Mouse (Mus musculus) liver, embryonic 16.5 days (tissue): Measurements from ENCODE around the gene Max. TPM values are rescaled to one million over a fixed set of nuclear protein-coding genes. Genes with fewer than 3 reads are reported as not detected.

Experiments
- ATAC-seq: fragments of 200-750 bp; cut with Nextera tagmentation; 2 replicates; pipeline ENCODE4 v1.8.0; 2017; ENCODE audit warnings: low read depth, mild to moderate bottlenecking, moderate number of reproducible peaks, moderate library complexity
- H3K27ac ChIP-seq: fragments of 300-500 bp; sonication (generic); 2 replicates; pipeline ENCODE4 v1.5.1; 2014; ENCODE audit warnings: mild to moderate bottlenecking, low read length
- H3K27me3 ChIP-seq: fragments of 300-500 bp; sonication (generic); 2 replicates; pipeline ENCODE4 v1.6.1; 2014; ENCODE audit warnings: low read depth, low read length, mixed read lengths; ENCODE audit not compliant: control insufficient read depth, insufficient read depth
- H3K36me3 ChIP-seq: fragments of 300-500 bp; sonication (generic); 2 replicates; pipeline ENCODE4 v1.6.1; 2014; ENCODE audit warnings: mild to moderate bottlenecking; ENCODE audit not compliant: control insufficient read depth, insufficient read depth
- H3K4me1 ChIP-seq: fragments of 300-500 bp; sonication (generic); 2 replicates; pipeline ENCODE4 v1.6.1; 2014; ENCODE audit warnings: low read depth, low read length, mixed read lengths; ENCODE audit not compliant: control insufficient read depth
- H3K4me2 ChIP-seq: fragments of 300-500 bp; sonication (generic); 2 replicates; pipeline ENCODE4 v1.6.1; 2014; ENCODE audit warnings: low read depth, low read length, mixed read lengths
- H3K4me3 ChIP-seq: fragments of 300-500 bp; sonication (generic); 2 replicates; pipeline ENCODE4 v1.5.1; 2014; ENCODE audit warnings: low read depth, mild to moderate bottlenecking, low read length
- H3K9ac ChIP-seq: fragments of 300-500 bp; sonication (generic); 2 replicates; pipeline ENCODE4 v1.6.1; 2014; ENCODE audit warnings: low read depth, low read length
- H3K9me3 ChIP-seq: fragments of 300-500 bp; sonication (generic); replicated peaks from 2 replicates; pipeline ENCODE4 v1.6.1; 2016; ENCODE audit warnings: low read length; ENCODE audit not compliant: control insufficient read depth
- WGBS: fragments of 180-500 bp; shearing (Covaris S2); extraction: QIAGEN DNeasy Blood & Tissue Kit; methylation state at CpG from one replicate; pipeline ENCODE4 v1.1.7; 2014; ENCODE audit not compliant: insufficient replicate concordance; 5-methylcytosine and 5-hydroxymethylcytosine counted together
- polyA plus RNA-seq: library from polyadenylated mRNA; unstranded; fragments of >200 nt; fragmentation: Nextera tagmentation; extraction: Ambion mirVana; gene quantifications from 2 replicates; pipeline ENCODE4 v1.2.1, GENCODE M21; 2015

The Max gene
- polyA plus RNA-seq, 1 experiment from 2014 or later: 7.6 TPM

GRCm38 (mm10) chr12:76889404-76890184 is 72.4 kb downstream of the Max start:
- 75% methylated on average over 11 of the region's 11 CpGs for WGBS
- no peaks in the 10 kb centered on the region for H3K27me3 ChIP-seq
- no peak overlapping the region for H3K4me2 ChIP-seq
- no peaks in the 10 kb centered on the region for H3K36me3 ChIP-seq
- H3K4me3 ChIP-seq: no peak overlapping the region
- H3K4me1 ChIP-seq: peaks cover 2% of the 10 kb centered on the region
- H3K9me3 ChIP-seq: no peaks in the 10 kb centered on the region
- no peak overlapping the region for H3K9ac ChIP-seq
- no peak overlapping the region for H3K27ac ChIP-seq
- no peak for ATAC-seq

GRCm38 (mm10) chr12:76887941-76888340 is 74.1 kb downstream of the Max start:
- Histone ChIP-seq H3K4me3 (no peak overlapping the region), H3K27me3 (no peaks in the 10 kb centered on the region), H3K4me2 (no peak overlapping the region), H3K36me3 (no peaks in the 10 kb centered on the region), H3K9me3 (no peaks in the 10 kb centered on the region), H3K27ac (no peak overlapping the region), H3K4me1 (peaks cover 2% of the 10 kb centered on the region), H3K9ac (no peak overlapping the region)
- no peak for ATAC-seq
- 85% methylated on average over 12 of the region's 12 CpGs for WGBS

Other genes with a start within 250 kb of the Max start
- gene Churc1, start 196.7 kb downstream of the Max start, polyA plus RNA-seq: 67.7 and 70.1 TPM in 2 replicates
- gene Fntb, start 196.6 kb downstream of the Max start, polyA plus RNA-seq: 21.7 and 22.8 TPM in 2 replicates
- gene Gpx2, start 166.6 kb downstream of the Max start, polyA plus RNA-seq: 0.83 TPM in 1 of 2 replicates, not detected in the other
- gene Rab15, start 139.3 kb downstream of the Max start, polyA plus RNA-seq: 0.23 and 0.39 TPM in 2 replicates